Comparison of ENCODE assay signal across 16 mouse cellular contexts in genomic region chr16:6555776-6556175, GRCm38 (mm10).
"Had no signal": no experiment of that assay in that cellular context is flagged by ENCODE, and none has a peak within 500 bp of the region (broad histone marks: within the 10 kb centered on the region; RNA-seq: fewer than 3 reads in every experiment).

No protein-coding gene starts in this region.

- H3K4me1 ChIP-seq: limb, embryonic 13.5 days; liver, embryonic 15.5 days; lung, embryonic 15.5 days; midbrain, embryonic 12.5 days; neural tube, embryonic 13.5 days had no signal

- H3K4me3 ChIP-seq: limb, embryonic 13.5 days; liver, embryonic 15.5 days; lung, embryonic 15.5 days; midbrain, embryonic 12.5 days; neural tube, embryonic 13.5 days had no signal

- H3K9me3 ChIP-seq: limb, embryonic 13.5 days; liver, embryonic 15.5 days; lung, embryonic 15.5 days; midbrain, embryonic 12.5 days; neural tube, embryonic 13.5 days had no signal

- DNase-seq: kidney, postnatal 36 days; layer of hippocampus, adult 9-11 months; layer of hippocampus, postnatal 36 days; left cerebral cortex, postnatal 4 days; lung, postnatal 14 days; right cerebral cortex, postnatal 4 days; spleen, adult 18-20 months; thymus, adult 18-20 months; thymus, postnatal 14 days had no signal

- H3K4me2 ChIP-seq: limb, embryonic 13.5 days; liver, embryonic 11.5 days; liver, embryonic 15.5 days; lung, embryonic 15.5 days; midbrain, embryonic 12.5 days; neural tube, embryonic 13.5 days had no signal

- ATAC-seq: midbrain, embryonic 16.5 days had no signal

- H3K36me3 ChIP-seq: limb, embryonic 13.5 days; liver, embryonic 15.5 days; lung, embryonic 15.5 days; midbrain, embryonic 12.5 days; neural tube, embryonic 13.5 days had no signal

- H3K27me3 ChIP-seq: limb, embryonic 13.5 days; liver, embryonic 15.5 days; lung, embryonic 15.5 days; midbrain, embryonic 12.5 days; neural tube, embryonic 13.5 days had no signal

- H3K27ac ChIP-seq: limb, embryonic 13.5 days; liver, embryonic 15.5 days; lung, embryonic 15.5 days; midbrain, embryonic 12.5 days; neural tube, embryonic 13.5 days had no signal

- H3K9ac ChIP-seq: limb, embryonic 13.5 days; liver, embryonic 15.5 days; lung, embryonic 15.5 days; midbrain, embryonic 12.5 days; neural tube, embryonic 13.5 days had no signal
